In the genomic region with DNA sequence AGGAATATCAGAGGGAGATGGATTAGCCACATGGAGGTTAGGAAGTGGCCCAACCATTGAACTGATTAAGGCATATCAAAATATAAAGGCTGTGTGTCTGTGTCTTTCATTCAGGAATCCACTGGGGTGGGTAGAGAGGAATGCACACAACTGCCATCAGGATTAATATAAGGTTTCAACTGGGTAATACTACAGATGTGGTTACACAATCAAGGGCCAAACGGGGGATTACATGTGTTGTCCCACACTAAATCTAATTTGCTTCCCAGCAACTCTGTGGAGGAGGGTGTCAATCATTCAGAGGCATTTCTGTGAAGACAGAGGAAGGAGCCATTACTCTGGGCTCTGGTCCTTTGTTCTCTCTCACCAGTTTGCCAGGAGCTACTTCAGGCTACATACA, we compare ENCODE assay signal across 21 mouse cellular contexts.
A peak's percentile ranks its signal among the peaks of the same experiment; 100 is the strongest.
DNase-seq lines count a peak whose midpoint lies in the region; ATAC-seq lines count a peak whose summit lies in the region.
"Had no signal": no experiment of that assay in that cellular context is flagged by ENCODE, and none has a peak within 500 bp of the region (broad histone marks: within the 10 kb centered on the region; RNA-seq: fewer than 3 reads in every experiment).

No protein-coding gene starts in this region.

- no peaks in the 10 kb centered on the region for H3K36me3 ChIP-seq in embryonic facial prominence, embryonic 13.5 days
- H3K36me3 ChIP-seq in embryonic facial prominence, embryonic 10.5 days (replicated peaks), result no peaks in the 10 kb centered on the region
- H3K36me3 ChIP-seq in embryonic facial prominence, embryonic 14.5 days (ENCODE audit: control insufficient read depth, insufficient read depth, low read length), result no peaks in the 10 kb centered on the region
- no peaks in the 10 kb centered on the region for H3K36me3 ChIP-seq in intestine, embryonic 16.5 days (ENCODE audit: control insufficient read depth, insufficient read depth, low read length)
- H3K36me3 ChIP-seq: G1E had no signal

- no peaks in the 10 kb centered on the region for H3K27me3 ChIP-seq in embryonic facial prominence, embryonic 13.5 days
- no peaks in the 10 kb centered on the region for H3K27me3 ChIP-seq in embryonic facial prominence, embryonic 10.5 days (replicated peaks; ENCODE audit: low read depth, poor library complexity, severe bottlenecking)
- H3K27me3 ChIP-seq in embryonic facial prominence, embryonic 14.5 days (replicated peaks; ENCODE audit: control insufficient read depth, insufficient read depth, low read length), result no peaks in the 10 kb centered on the region
- no peaks in the 10 kb centered on the region for H3K27me3 ChIP-seq in intestine, embryonic 16.5 days (replicated peaks; ENCODE audit: control insufficient read depth, insufficient read depth, low read length)
- H3K27me3 ChIP-seq: CH12.LX, Patski had no signal

- peak; percentile 4 for DNase-seq in embryo, embryonic 10 days (ENCODE audit: low spot score)
- no peak for DNase-seq in embryo, embryonic 9.5 days (ENCODE audit: extremely low spot score)
- DNase-seq in embryonic facial prominence, embryonic 10.5 days (ENCODE audit: low spot score), result no peak
- peak; percentile 41 for DNase-seq in embryonic facial prominence, embryonic 14.5 days (ENCODE audit: low spot score)
- DNase-seq: adrenal gland, adult 2 months; adrenal gland, adult 8-10 months; adrenal gland, postnatal 10 days; adrenal gland, postnatal 14 days; adrenal gland, postnatal 25 days; adrenal gland, postnatal 36 days; B cell, adult 2 months; cerebellum, adult 11 months; cerebellum, adult 11-12 months; cerebellum, adult 18-20 months had no signal

- H3K4me3 ChIP-seq in embryonic facial prominence, embryonic 13.5 days, result no peak overlapping the region
- no peak overlapping the region for H3K4me3 ChIP-seq in embryonic facial prominence, embryonic 10.5 days
- no peak overlapping the region for H3K4me3 ChIP-seq in embryonic facial prominence, embryonic 14.5 days (ENCODE audit: low read depth, low read length)
- H3K4me3 ChIP-seq in intestine, embryonic 16.5 days (ENCODE audit: low read length), result no peak overlapping the region

- 14% methylated on average over 1 of the region's 1 CpGs for WGBS in embryonic facial prominence, embryonic 13.5 days
- 46% methylated on average over 1 of the region's 1 CpGs for WGBS in embryonic facial prominence, embryonic 10.5 days
- WGBS in embryonic facial prominence, embryonic 14.5 days, result 45% methylated on average over 1 of the region's 1 CpGs
- 76% methylated on average over 1 of the region's 1 CpGs for WGBS in intestine, embryonic 16.5 days

- no peak overlapping the region for H3K4me2 ChIP-seq in embryonic facial prominence, embryonic 13.5 days
- H3K4me2 ChIP-seq in embryonic facial prominence, embryonic 14.5 days (ENCODE audit: low read depth, low read length), result no peak overlapping the region
- H3K4me2 ChIP-seq in intestine, embryonic 16.5 days (ENCODE audit: low read depth, low read length), result no peak overlapping the region

- H3K9me3 ChIP-seq in embryonic facial prominence, embryonic 13.5 days, result no peaks in the 10 kb centered on the region
- H3K9me3 ChIP-seq in embryonic facial prominence, embryonic 10.5 days, result no peaks in the 10 kb centered on the region
- no peaks in the 10 kb centered on the region for H3K9me3 ChIP-seq in embryonic facial prominence, embryonic 14.5 days (ENCODE audit: control insufficient read depth, low read length)
- H3K9me3 ChIP-seq in intestine, embryonic 16.5 days (ENCODE audit: control insufficient read depth, low read length), result no peaks in the 10 kb centered on the region
- H3K9me3 ChIP-seq: G1E had no signal

- no peaks in the 10 kb centered on the region for H3K4me1 ChIP-seq in embryonic facial prominence, embryonic 13.5 days
- H3K4me1 ChIP-seq in embryonic facial prominence, embryonic 10.5 days, result no peaks in the 10 kb centered on the region
- H3K4me1 ChIP-seq in embryonic facial prominence, embryonic 14.5 days (ENCODE audit: control insufficient read depth, insufficient read depth, low read length), result no peaks in the 10 kb centered on the region
- H3K4me1 ChIP-seq in intestine, embryonic 16.5 days (ENCODE audit: control insufficient read depth, insufficient read depth, low read length), result no peaks in the 10 kb centered on the region

- H3K9ac ChIP-seq in embryonic facial prominence, embryonic 13.5 days, result no peak overlapping the region
- H3K9ac ChIP-seq in embryonic facial prominence, embryonic 14.5 days (ENCODE audit: low read depth, low read length), result no peak overlapping the region
- H3K9ac ChIP-seq in intestine, embryonic 16.5 days (ENCODE audit: low read depth, low read length), result no peak overlapping the region

- 0 out of 2 replicates have a peak, but pooled peaks have one; percentile 52 for ATAC-seq in embryonic facial prominence, embryonic 13.5 days (ENCODE audit: insufficient number of reproducible peaks, insufficient read depth, low FRiP score, low TSS enrichment, low read depth)
- peak; percentile 72; the same call in 1 of the 2 replicates for ATAC-seq in embryonic facial prominence, embryonic 14.5 days (ENCODE audit: low read depth)
- no peak for ATAC-seq in intestine, embryonic 16.5 days
- ATAC-seq: activated CD4-positive, CD25-positive, alpha-beta regulatory T cell, adult 4 months; CD4-positive, CD25-positive, alpha-beta regulatory T cell, adult 4 months; Patski had no signal

- no peak overlapping the region for H3K27ac ChIP-seq in embryonic facial prominence, embryonic 13.5 days
- no peak overlapping the region for H3K27ac ChIP-seq in embryonic facial prominence, embryonic 10.5 days (replicated peaks)
- no peak overlapping the region for H3K27ac ChIP-seq in embryonic facial prominence, embryonic 14.5 days (replicated peaks; ENCODE audit: low read depth, low read length)
- H3K27ac ChIP-seq in intestine, embryonic 16.5 days (ENCODE audit: low read length), result no peak overlapping the region

Comparison
In these comparisons a context has a peak if more than half of its experiments do, and no peak if none do; other contexts are left out.
1. DNase-seq: peak in embryo, embryonic 10 days (single experiment) and embryonic facial prominence, embryonic 14.5 days (single experiment); none in embryo, embryonic 9.5 days (single experiment) and embryonic facial prominence, embryonic 10.5 days (single experiment).